Mouse (Mus musculus) lung, postnatal 25 days (tissue): Measurements from ENCODE around the gene Dhh.

Source experiments
- DNase-seq: peaks from one replicate; pipeline ENCODE4 v3.0.0; 2022; ENCODE audit warnings: low spot score

Gene Dhh

GRCm38 (mm10) chr15:98851229-98851818 is 47.0 kb downstream of the Dhh start:
- DNase-seq, result no peak

- DNase-seq, result no peak
Measured at GRCm38 (mm10) chr15:98850668-98851067, 47.7 kb downstream of the Dhh start.

- DNase-seq, result no peak
Measured at GRCm38 (mm10) chr15:98849956-98850600, 48.3 kb downstream of the Dhh start.

GRCm38 (mm10) chr15:98849165-98849564 is 49.2 kb downstream of the Dhh start:
- DNase-seq, result no peak

GRCm38 (mm10) chr15:98846140-98846539 is 52.2 kb downstream of the Dhh start:
- no peak for DNase-seq

GRCm38 (mm10) chr15:98845149-98845548 is 53.2 kb downstream of the Dhh start:
- no peak for DNase-seq

- DNase-seq, result no peak
Measured at GRCm38 (mm10) chr15:98843595-98844223, 54.6 kb downstream of the Dhh start.
